Mouse (Mus musculus) left cerebral cortex, postnatal 4 days (tissue): Measurements from ENCODE around the gene Vmn1r236. TPM values are rescaled to one million over a fixed set of nuclear protein-coding genes. Genes with fewer than 3 reads are reported as not detected.

Source experiments
- DNase-seq: peaks from one replicate; pipeline ENCODE4 v3.0.0-alpha.2; 2022
- intact Hi-C: fragments of 180-260 bp; cut with DNase I; formaldehyde crosslinking; loops from one replicate; pipeline ENCODE4 v1.15.1; 2025
- microRNA-seq: library from miRNA; unstranded; fragments of <30 nt; microRNA quantifications from one replicate; pipeline ENCODE4 v1.2.0, GENCODE M21; 2022
- total RNA-seq, 2 experiments: library from RNA; stranded (reverse); gene quantifications; 2 replicates each; pipeline ENCODE4 v1.2.3; 2021

The Vmn1r236 gene
- not detected for total RNA-seq

DNA sequence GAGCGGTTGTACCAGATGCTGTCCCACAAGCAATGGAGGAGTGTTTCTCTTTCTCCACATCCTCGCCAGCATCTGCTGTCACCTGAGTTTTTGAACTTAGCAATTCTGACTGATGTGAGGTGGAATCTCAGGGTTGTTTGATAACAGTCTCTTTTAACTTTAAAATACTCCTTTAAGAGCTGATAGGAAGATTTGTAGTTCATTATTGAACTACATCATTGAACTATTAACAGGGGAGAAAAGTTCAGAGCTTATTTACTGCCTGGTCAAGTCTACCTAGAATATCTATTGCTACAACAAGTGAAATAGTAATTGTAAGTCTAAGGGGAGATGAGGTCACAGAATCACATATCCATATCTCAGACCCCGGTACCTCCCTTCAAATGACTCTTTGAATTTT lies at the start of gene Vmn1r236:
Gene Vmn1r236 (plus strand): TSS at position 301 of the 400 bp plus-strand sequence.
- no peak for DNase-seq
- intact Hi-C loops, result no loop called here

DNA sequence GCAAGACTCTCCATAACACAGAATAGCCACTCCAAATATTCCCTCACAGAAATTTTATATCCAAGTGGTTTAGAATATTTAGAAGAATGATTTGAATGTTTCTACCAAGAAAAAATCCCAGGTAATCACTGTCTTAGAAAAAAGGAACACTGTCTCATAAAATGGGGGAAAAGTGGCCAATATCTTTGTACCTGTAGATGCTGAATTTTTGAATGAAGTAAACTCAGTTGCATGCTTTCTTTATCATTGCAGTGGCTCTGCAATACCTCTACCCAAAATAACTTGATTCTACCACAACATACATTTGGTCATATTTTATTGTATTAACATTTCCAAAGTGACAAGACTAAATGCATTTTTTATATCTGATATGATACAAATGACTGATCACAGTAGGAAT lies 26.6 kb upstream of the Vmn1r236 start, which contains the start of gene Vmn1r235:
Gene Vmn1r235 (plus strand): TSS at position 301 of the 400 bp plus-strand sequence.
- DNase-seq, result no peak
- intact Hi-C loops, result no loop called here

DNA sequence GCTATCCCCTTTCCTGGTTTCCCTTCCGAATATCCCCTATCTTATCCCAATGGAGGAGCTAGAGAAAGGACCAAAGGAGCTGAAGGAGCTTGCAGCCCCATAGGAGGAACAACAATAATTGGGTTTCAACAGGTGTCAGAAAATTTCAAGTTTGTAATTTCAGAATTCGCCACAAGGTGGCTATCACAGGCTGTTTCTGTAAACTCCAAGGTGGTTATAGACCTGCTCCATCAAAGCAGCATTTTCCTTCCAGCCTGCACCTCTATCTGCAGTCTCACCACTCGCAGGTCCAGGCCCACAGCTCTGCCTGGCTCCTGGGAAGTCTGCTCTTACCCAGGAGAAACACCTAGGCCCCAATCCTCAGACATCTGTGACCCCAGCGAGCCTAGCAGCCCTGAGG lies 10.6 kb upstream of the Vmn1r236 start:
- peak; percentile 3 for DNase-seq
- intact Hi-C loops, result loop anchor here (5.0 kb wide), 1 partner anchor 245 kb away; no protein-coding TSS in a partner anchor

DNA sequence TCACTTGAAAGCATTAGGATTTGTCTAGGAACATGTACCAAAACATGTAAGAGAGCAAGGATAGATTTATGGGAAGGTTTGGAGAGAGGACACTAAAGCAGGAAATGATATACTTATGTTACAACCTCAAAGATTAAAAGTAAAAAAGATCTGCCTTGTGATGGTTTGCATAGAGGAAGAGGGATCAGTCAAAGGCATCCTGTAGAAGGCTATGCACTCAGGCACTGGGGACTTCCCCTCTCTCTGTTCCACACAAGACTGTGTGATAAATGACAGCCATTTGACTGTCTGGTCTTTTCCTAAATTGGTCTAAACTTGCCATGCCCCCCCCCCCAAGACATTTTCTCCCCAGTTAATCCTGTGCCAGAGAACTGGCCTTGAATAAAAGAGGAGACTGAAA lies 1.7 kb downstream of the Vmn1r236 start:
- intact Hi-C loops, result no loop called here
- no peak for DNase-seq

DNA sequence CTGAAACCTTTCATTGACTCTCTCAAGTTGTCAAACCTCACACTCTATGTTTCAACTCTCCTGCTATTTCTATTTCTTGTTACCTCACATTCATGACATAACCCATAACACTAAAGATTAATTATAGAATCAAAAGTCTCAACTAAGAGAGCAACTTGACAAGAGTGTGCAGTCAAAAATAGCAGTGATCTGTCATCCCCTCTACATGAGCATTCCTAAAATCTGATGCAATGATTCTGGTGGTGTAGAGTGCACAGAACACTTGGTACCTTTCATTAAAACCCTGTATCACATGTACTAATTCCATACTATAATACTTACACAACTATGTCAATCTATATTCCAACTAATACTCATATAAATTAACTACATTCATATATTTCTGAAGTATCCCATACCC lies 7.0 kb downstream of the Vmn1r236 start:
- DNase-seq, result no peak
- intact Hi-C loops, result no loop called here

- DNase-seq, result no peak
- intact Hi-C loops, result no loop called here
Observed at GRCm38 (mm10) chr17:21311565-21311964, 28.8 kb downstream of the Vmn1r236 start, which contains the start of gene Vmn1r237. Gene Vmn1r237 (plus strand): TSS chr17:21311865.

Small RNAs within 50 kb of the gene (microRNA-seq; reads per million reads assigned to microRNA genes)
- not detected for gene Gm26384

Other genes starting within 250 kb of the Vmn1r236 start
- gene Vmn1r234, start 56.9 kb upstream of the Vmn1r236 start, total RNA-seq, result not detected
- not detected for gene Vmn1r235, start 26.5 kb upstream of the Vmn1r236 start, total RNA-seq
- not detected for gene Vmn1r237, start 28.9 kb downstream of the Vmn1r236 start, total RNA-seq
- 1 to 10 TPM; 3.3 to 3.5 TPM for gene Zfp677, start 100.8 kb downstream of the Vmn1r236 start, total RNA-seq
- gene Zfp54, start 140.3 kb downstream of the Vmn1r236 start, total RNA-seq, result 1 to 10 TPM; 2.7 to 3.6 TPM
- gene Zfp51, start 167.4 kb downstream of the Vmn1r236 start, total RNA-seq, result 1 to 10 TPM; 4.8 to 4.9 TPM
- 1 to 10 TPM; 7.3 to 8.0 TPM for gene Zfp53, start 206.1 kb downstream of the Vmn1r236 start, total RNA-seq